Mouse (Mus musculus): ENCODE measurements around the gene Rint1.

- TF ChIP-seq FLI1 (IDR thresholded peaks at IDR 0.05; ENCODE audit: low read length), result no peak
- no peak for TF ChIP-seq GATA1 (IDR thresholded peaks at IDR 0.05; ENCODE audit: borderline replicate concordance, low read length)
Measured at GRCm38 (mm10) chr5:23859087-23859718, 71.7 kb downstream of the Rint1 start.

Data from megakaryocyte, embryonic 14.5 days (primary cell).